Mouse (Mus musculus) mature B cell (primary cell): ENCODE measurements around the gene Ajm1.

Source experiments
- in situ Hi-C: fragments of 300-500 bp; cut with MboI; formaldehyde crosslinking; loops from 2 replicates; pipeline ENCODE4 v1.14.3; 2019

Ajm1 gene

GRCm38 (mm10) chr2:25566558-25566957 is 15.0 kb downstream of the Ajm1 start:
- in situ Hi-C loops, result loop anchor here (25.0 kb wide), 1 partner anchor 1346 kb away; the partner anchor contains the start of genes Med22, Rpl7a, Surf1 and Surf2

GRCm38 (mm10) chr2:25565741-25566140 is 15.8 kb downstream of the Ajm1 start:
- in situ Hi-C loops, result loop anchor here (25.0 kb wide), 1 partner anchor 1347 kb away; the partner anchor contains the start of genes Med22, Rpl7a, Surf1 and Surf2

- in situ Hi-C loops, result loop anchor here (25.0 kb wide), 1 partner anchor 1350 kb away; the partner anchor contains the start of genes Med22, Rpl7a, Surf1 and Surf2
Observed at GRCm38 (mm10) chr2:25561946-25562345, 19.6 kb downstream of the Ajm1 start.

GRCm38 (mm10) chr2:25560551-25560950 is 21.0 kb downstream of the Ajm1 start:
- in situ Hi-C loops, result loop anchor here (25.0 kb wide), 1 partner anchor 1352 kb away; the partner anchor contains the start of genes Med22, Rpl7a, Surf1 and Surf2

GRCm38 (mm10) chr2:25558774-25559173 is 22.8 kb downstream of the Ajm1 start:
- in situ Hi-C loops, result loop anchor here (25.0 kb wide), 1 partner anchor 1354 kb away; the partner anchor contains the start of genes Med22, Rpl7a, Surf1 and Surf2

- in situ Hi-C loops, result loop anchor here (25.0 kb wide), 1 partner anchor 1354 kb away; the partner anchor contains the start of genes Med22, Rpl7a, Surf1 and Surf2
Observed at GRCm38 (mm10) chr2:25557964-25558360, 23.6 kb downstream of the Ajm1 start.

GRCm38 (mm10) chr2:25557221-25557963 is 24.2 kb downstream of the Ajm1 start, which contains the start of gene Edf1:
Gene Edf1, plus strand, starts transcription at chr2:25557847.
- in situ Hi-C loops, result loop anchor here (25.0 kb wide), 1 partner anchor 1355 kb away; the partner anchor contains the start of genes Med22, Rpl7a, Surf1 and Surf2

GRCm38 (mm10) chr2:25556296-25556695 is 25.3 kb downstream of the Ajm1 start:
- in situ Hi-C loops, result loop anchor here (25.0 kb wide), 1 partner anchor 1356 kb away; the partner anchor contains the start of genes Med22, Rpl7a, Surf1 and Surf2

GRCm38 (mm10) chr2:25555479-25555878 is 26.1 kb downstream of the Ajm1 start:
- in situ Hi-C loops, result loop anchor here (25.0 kb wide), 1 partner anchor 1357 kb away; the partner anchor contains the start of genes Med22, Rpl7a, Surf1 and Surf2

- in situ Hi-C loops, result loop anchor here (25.0 kb wide), 1 partner anchor 1359 kb away; the partner anchor contains the start of genes Med22, Rpl7a, Surf1 and Surf2
Observed at GRCm38 (mm10) chr2:25553171-25553786, 28.3 kb downstream of the Ajm1 start.

GRCm38 (mm10) chr2:25551186-25551585 is 30.4 kb downstream of the Ajm1 start:
- in situ Hi-C loops, result loop anchor here (25.0 kb wide), 1 partner anchor 1361 kb away; the partner anchor contains the start of genes Med22, Rpl7a, Surf1 and Surf2

GRCm38 (mm10) chr2:25549021-25549991 is 32.3 kb downstream of the Ajm1 start:
- in situ Hi-C loops, result no loop called here

GRCm38 (mm10) chr2:25546811-25547491 is 34.6 kb downstream of the Ajm1 start, which contains the start of gene Traf2:
Gene Traf2, minus strand, starts transcription at chr2:25546940.
- in situ Hi-C loops, result no loop called here

GRCm38 (mm10) chr2:25545996-25546810 is 35.4 kb downstream of the Ajm1 start:
- in situ Hi-C loops, result no loop called here

- in situ Hi-C loops, result no loop called here
Observed at GRCm38 (mm10) chr2:25541644-25542367, 39.8 kb downstream of the Ajm1 start.

GRCm38 (mm10) chr2:25540541-25540948 is 41.0 kb downstream of the Ajm1 start:
- in situ Hi-C loops, result no loop called here

- in situ Hi-C loops, result no loop called here
Observed at GRCm38 (mm10) chr2:25536531-25536930, 45.0 kb downstream of the Ajm1 start.

GRCm38 (mm10) chr2:25534866-25535182 is 46.7 kb downstream of the Ajm1 start:
- in situ Hi-C loops, result no loop called here
